Mouse (Mus musculus): Measurements from ENCODE around the gene Ppp1r14c.
"Not testable (repeated sequence)": the region's sequence is repeated elsewhere in the genome, so short reads cannot be mapped to it uniquely, and the experiment has no call there.

Gene Ppp1r14c

DNA sequence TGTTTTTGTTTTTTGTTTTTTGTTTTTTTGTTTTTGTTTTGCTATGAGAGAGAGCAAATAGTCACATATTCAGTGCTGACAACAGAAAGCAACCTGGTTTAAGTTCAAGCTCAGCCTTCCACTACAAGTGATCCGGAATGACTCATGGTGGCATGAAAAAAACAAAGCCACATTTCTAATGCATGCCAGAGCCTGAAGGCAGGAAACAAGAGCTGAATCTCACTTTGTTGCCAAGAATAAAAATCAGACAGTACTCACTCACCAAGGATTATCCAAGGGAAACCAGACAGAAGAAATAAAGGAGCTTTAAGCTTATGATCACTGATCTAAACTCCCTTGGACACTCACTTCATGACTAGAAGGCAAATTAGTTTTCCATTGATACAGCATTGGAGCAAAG, 110.8 kb downstream of the Ppp1r14c start:
- no peak for DNase-seq

DNA sequence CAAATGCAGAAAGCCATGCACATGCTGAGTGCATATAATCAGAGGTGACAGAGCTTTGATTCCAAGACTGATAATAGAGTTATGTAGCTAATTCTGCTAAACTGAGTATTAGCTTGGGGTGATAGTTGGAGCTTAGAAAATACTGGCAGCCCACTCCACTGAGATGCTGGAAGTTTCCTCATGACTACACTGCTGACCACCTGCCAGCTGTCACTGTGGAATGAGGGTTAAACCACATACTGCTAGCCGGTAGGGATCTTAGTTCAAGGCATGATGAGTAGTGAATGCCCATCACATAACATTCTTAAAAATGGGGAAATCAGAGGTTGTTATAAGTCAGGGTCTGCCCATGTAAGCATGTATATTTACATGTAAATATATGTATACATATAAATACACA, 113.9 kb downstream of the Ppp1r14c start:
- DNase-seq = no peak

GRCm38 (mm10) chr10:3490052-3490451, 124.2 kb downstream of the Ppp1r14c start:
- no peak for DNase-seq

DNA sequence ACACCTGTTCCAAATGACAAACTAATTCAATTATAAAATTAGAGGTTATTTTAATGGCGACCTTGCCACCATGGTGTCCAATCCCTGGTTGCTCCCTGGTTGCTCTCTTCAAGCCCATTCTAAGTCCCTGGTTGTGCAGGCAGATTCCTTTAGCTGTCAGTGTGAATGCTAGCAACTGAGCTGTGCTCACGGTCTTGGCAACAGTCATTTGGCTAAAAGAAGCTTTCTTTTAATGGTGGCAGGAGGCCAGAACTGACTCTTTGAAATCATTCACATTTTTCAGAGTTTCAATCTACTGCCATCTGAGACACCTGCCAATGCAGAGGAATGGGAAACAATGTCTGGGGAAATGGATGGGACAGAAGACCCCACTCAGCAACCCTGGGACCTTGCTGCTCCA, 130.9 kb downstream of the Ppp1r14c start:
- DNase-seq = no peak

GRCm38 (mm10) chr10:3500846-3501245, 135.0 kb downstream of the Ppp1r14c start:
- DNase-seq = not testable (repeated sequence)

GRCm38 (mm10) chr10:3507484-3508221, 141.8 kb downstream of the Ppp1r14c start:
- DNase-seq = peak; percentile 78 to 85

DNA sequence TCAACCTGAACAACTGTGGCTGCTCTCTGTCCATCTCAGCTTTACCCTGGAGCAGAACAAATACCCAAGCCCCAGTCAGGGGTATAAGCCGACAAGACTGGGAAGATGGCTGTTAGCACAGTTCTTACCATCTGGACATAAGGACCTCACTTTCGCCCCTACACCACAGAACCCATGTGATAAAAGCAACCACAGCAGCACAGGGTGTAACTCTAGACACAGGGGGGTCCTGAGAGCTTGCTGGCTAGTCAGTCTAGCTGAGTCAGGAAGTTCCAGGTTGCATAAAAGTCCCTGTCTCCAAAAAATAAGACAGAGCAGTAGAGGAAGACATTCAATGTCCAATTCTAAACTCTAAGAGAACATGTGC, 142.3 kb downstream of the Ppp1r14c start:
- no peak for DNase-seq

DNA sequence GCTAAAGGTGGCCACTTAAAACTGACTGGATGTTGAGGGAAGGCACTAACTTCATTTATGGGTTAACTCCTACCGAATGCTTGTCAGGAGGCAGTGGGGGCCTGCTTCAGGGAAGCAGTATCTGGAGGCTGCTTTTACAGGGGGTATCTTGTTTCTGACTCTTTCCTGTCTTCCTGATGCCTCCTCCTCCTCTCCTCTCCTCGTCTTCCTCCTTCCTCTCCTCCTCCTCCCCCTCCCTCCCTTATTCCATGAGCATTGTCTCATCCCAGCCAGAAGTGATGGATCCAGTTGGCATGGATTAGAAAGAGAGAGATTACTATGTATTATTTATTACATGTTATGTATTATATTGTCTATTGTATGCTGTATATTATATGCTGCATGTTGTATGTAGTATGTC, 142.9 kb downstream of the Ppp1r14c start:
- DNase-seq = no peak

DNA sequence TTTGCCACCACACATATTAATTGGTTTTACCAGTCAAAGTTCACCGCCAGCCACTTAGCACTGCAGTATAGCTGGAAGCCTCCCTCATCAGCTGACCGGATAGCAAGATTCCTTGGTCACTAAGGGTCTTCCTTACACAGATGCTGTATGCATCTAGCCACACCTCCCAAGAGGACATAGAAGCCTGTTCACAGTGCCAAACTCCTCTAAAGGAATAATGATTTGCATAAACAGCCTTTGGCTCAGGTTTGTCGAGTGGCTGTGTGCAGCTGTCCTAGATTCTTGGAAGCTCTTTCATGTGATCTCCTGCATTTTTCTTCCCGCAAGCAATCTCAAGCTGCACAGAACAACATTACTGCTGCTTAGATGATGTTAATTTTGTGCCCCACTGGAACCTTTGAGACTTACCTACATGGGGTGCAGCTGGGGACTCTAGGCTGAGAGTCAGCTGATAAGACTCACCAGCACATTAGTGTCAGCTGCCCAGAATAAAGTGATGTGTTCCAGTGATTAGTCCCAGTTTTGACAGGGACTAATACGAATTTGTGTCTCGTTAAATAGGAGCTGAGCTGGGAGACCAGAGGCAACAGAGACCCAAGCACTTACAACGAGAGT, 143.9 kb downstream of the Ppp1r14c start:
- no peak for DNase-seq

DNA sequence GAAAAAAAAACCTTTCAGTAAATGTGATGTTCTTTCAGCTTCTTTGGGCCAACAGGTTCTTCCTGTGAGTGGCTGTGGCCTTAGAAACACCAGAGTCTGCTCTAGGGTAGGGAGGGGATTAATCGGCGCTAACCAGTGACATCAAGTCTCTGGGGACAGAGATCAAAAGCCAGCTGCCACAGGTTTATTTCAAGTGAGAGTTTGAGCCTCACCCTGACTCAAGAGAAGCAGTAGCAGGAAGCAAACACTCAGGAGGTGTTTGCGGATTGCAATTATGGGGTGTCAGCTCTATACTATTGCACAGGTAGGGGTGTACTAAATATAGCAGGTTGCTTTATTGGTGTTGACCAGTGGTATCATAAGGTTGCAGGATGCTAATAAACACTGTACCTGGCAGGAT, 144.6 kb downstream of the Ppp1r14c start:
- DNase-seq = no peak

DNA sequence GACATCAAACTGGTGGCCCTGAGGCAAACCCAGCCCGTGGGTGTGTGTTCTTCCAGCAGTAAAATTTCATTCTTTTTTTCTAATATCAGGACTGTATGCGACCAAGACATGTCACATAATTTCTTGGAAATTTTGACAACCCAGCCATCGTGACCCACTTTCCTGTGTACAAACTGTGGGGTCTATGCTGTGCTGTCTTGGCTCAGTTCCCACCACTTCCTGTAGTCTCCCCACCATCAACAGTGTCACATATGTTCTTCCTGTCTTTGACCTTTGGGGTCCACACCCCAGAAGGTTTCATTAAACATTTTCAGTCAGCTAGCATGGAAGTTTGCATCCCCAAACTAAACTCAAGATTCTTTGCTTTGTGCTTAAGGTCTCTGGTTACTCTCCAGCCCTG, 145.5 kb downstream of the Ppp1r14c start:
- DNase-seq = no peak

DNA sequence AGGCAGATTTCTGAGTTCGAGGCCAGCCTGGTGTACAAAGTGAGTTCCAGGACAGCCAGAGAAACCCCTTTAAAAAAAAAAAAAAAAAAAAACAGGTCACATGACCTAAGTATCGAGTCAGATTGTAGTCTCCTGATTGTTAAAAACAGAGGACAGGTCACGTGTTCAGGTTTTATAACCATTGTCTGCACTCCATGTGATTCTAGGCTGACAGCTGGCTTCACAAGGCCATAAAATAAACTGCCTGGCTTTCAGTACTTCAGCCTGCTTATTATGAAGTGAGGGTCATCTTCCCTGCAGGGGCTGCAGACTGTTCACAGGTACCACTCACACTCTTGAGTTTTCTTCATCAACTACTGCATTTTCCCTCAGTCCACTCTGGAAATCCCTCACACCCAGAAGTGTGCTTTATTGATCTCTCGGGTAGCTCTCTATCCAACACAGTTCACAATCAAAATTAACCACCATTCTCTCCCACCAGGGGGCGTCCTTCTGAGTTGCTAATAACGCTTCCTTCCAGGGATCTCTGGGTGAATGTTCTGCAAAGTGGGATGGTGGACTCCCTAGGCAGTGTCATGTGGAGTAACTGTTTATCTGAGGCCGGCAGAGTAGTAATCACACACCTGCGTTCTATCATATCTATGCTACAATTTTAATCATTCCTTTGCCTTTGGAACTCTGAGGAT, 146.9 kb downstream of the Ppp1r14c start:
- DNase-seq = peak; percentile 21 to 29

- DNase-seq = no peak
These were observed 148.1 kb downstream of the Ppp1r14c start for GRCm38 (mm10) chr10:3513947-3514346.
